Mouse (Mus musculus) spleen, adult 2 months (tissue): Measurements from ENCODE around the gene Mrpl20.

Experiments
- CTCF ChIP-seq: fragments of 200-500 bp; IDR thresholded peaks from 2 replicates; pipeline ENCODE4 v1.5.1; 2011; ENCODE audit warnings: mild to moderate bottlenecking, inconsistent platforms; ENCODE audit not compliant: insufficient read depth, insufficient read length, insufficient replicate concordance; ENCODE audit errors: extremely low read depth
- POLR2A ChIP-seq: fragments of 200-500 bp; IDR thresholded peaks from 2 replicates; pipeline ENCODE4 v1.6.1; 2011; ENCODE audit warnings: low read depth, low read length, inconsistent platforms

DNA sequence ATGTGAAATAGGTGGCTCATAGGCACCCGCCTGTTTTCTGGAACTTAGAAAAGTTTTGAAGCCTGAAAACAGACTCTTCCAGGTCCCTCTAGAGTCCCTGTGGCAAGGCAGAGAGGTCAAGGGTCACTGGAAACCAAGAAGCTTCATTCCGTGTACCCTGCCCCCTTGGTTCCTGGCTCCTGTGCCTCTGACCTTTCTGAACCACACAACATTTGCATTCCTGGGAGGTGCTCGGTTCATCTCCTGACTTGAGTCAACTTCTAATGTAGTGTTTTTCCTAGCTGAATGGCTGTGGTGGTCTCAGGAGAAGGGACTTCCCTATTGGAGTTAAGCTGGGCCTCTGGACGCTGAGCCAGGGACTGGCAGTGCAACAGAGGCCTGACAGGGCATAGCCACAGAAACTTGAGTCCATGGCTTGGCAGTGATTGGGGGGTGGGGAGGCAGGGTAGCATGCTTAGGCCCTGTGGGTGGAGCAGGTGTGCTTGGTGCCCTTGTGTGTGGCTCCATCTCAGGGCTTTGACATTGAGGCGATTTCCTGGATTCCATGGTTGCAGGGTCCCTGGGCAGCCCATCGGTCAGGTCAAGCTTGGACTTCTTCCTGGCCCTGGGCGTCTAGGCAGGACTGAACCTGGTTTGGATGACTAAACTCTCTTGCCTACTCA is 45.9 kb downstream of the Mrpl20 start:
- TF ChIP-seq CTCF, result no peak
- no peak for TF ChIP-seq POLR2A
